18 mouse cellular contexts compared by ENCODE assay signal in genomic region chr16:64836709-64837108, GRCm38 (mm10). TPM values are rescaled to one million over a fixed set of nuclear protein-coding genes. Genes with fewer than 3 reads are reported as not detected.
DNase-seq lines count a peak whose midpoint lies in the region; ATAC-seq and TF ChIP-seq lines count a peak whose summit lies in the region.
"Had no signal": no experiment of that assay in that cellular context is flagged by ENCODE, and none has a peak within 500 bp of the region (broad histone marks: within the 10 kb centered on the region; RNA-seq: fewer than 3 reads in every experiment).

No protein-coding gene starts in this region.

- H3K9ac ChIP-seq in hindbrain, embryonic 16.5 days (ENCODE audit: low read depth, low read length), result no peak overlapping the region
- H3K9ac ChIP-seq: embryonic facial prominence, embryonic 13.5 days; forebrain, embryonic 13.5 days; forebrain, postnatal 0 days; heart, embryonic 12.5 days; hindbrain, embryonic 14.5 days had no signal

- no peaks in the 10 kb centered on the region for H3K27me3 ChIP-seq in hindbrain, embryonic 16.5 days (replicated peaks; ENCODE audit: control insufficient read depth, insufficient read depth, low read length)
- H3K27me3 ChIP-seq: embryonic facial prominence, embryonic 13.5 days; forebrain, embryonic 13.5 days; heart, embryonic 12.5 days had no signal

- peak; percentile 11 for ATAC-seq in CD4-positive, CD25-positive, alpha-beta regulatory T cell, adult 4 months
- 0 out of 2 replicates have a peak, but pooled peaks have one; percentile 46 for ATAC-seq in erythroid progenitor cell, adult 5-6 weeks (replicated peaks; ENCODE audit: low FRiP score, poor library complexity, severe bottlenecking)
- ATAC-seq in hindbrain, embryonic 16.5 days, result no peak
- ATAC-seq: forebrain, embryonic 13.5 days; forebrain, postnatal 0 days; intestine, postnatal 0 days had no signal

- H3K9me3 ChIP-seq in hindbrain, embryonic 16.5 days (ENCODE audit: control insufficient read depth, low read length), result no peaks in the 10 kb centered on the region
- H3K9me3 ChIP-seq: embryonic facial prominence, embryonic 13.5 days; forebrain, embryonic 13.5 days; heart, embryonic 12.5 days; hindbrain, embryonic 10.5 days had no signal

- peak overlapping the region; percentile 63; the same call in 1 of the 2 replicates for H3K27ac ChIP-seq in gastrocnemius, adult 2 months
- H3K27ac ChIP-seq in hindbrain, embryonic 16.5 days (ENCODE audit: low read depth, low read length), result no peak overlapping the region
- H3K27ac ChIP-seq: embryonic facial prominence, embryonic 13.5 days; forebrain, embryonic 13.5 days; hindbrain, embryonic 10.5 days; hindbrain, embryonic 14.5 days had no signal

- H3K4me3 ChIP-seq in gastrocnemius, adult 2 months, result no peak overlapping the region
- no peak overlapping the region for H3K4me3 ChIP-seq in hindbrain, embryonic 16.5 days (ENCODE audit: low read length)
- H3K4me3 ChIP-seq: embryonic facial prominence, embryonic 13.5 days; forebrain, embryonic 13.5 days; heart, embryonic 12.5 days; hindbrain, embryonic 10.5 days had no signal

- H3K36me3 ChIP-seq in hindbrain, embryonic 16.5 days (ENCODE audit: control insufficient read depth, insufficient read depth, low read length), result no peaks in the 10 kb centered on the region
- H3K36me3 ChIP-seq: embryonic facial prominence, embryonic 13.5 days; heart, embryonic 12.5 days; hindbrain, embryonic 10.5 days had no signal

- DNase-seq in gastrocnemius, adult 2 months, result no peak
- DNase-seq in gastrocnemius, postnatal 14 days, result no peak
- no peak for DNase-seq in liver
- DNase-seq: adrenal gland, postnatal 25 days; cerebellum, adult 11 months; cerebellum, adult 9-10 months; cerebellum, postnatal 36 days; forebrain, postnatal 0 days; gastrocnemius, postnatal 10 days had no signal

- TF ChIP-seq CTCF in gastrocnemius, adult 2 months (IDR thresholded peaks at IDR 0.05), result no peak

- intact Hi-C loops in gastrocnemius, adult 2 months (cut with DNase I), result no loop called here
- intact Hi-C loops in gastrocnemius, postnatal 14 days (cut with DNase I; ENCODE audit: low total_unique reads), result no loop called here

- WGBS in hindbrain, embryonic 16.5 days, result 94% methylated on average over 2 of the region's 2 CpGs

- no peaks in the 10 kb centered on the region for H3K4me1 ChIP-seq in hindbrain, embryonic 16.5 days (ENCODE audit: control insufficient read depth, insufficient read depth, low read depth, low read length)
- H3K4me1 ChIP-seq: embryonic facial prominence, embryonic 13.5 days; forebrain, embryonic 13.5 days; hindbrain, embryonic 10.5 days had no signal

- H3K4me2 ChIP-seq in hindbrain, embryonic 16.5 days (ENCODE audit: low read length), result no peak overlapping the region
- H3K4me2 ChIP-seq: embryonic facial prominence, embryonic 13.5 days; forebrain, embryonic 13.5 days; heart, embryonic 12.5 days; hindbrain, embryonic 14.5 days had no signal

RNA-seq across cellular contexts. Expression of gene Zfp654, which starts 14.7 kb away (rescaled TPM):
- 10 to 100 TPM; 10.5 to 11.4 TPM for total RNA-seq in gastrocnemius, adult 2 months (2021)
- total RNA-seq in gastrocnemius, postnatal 14 days (2021), result 1 to 10 TPM; 6.9 to 7.3 TPM
- 10 to 100 TPM in 1 of 2 experiments, 1 to 10 TPM in 1; 6.1 to 10.7 TPM for polyA plus RNA-seq in CD4-positive, CD25-positive, alpha-beta regulatory T cell, adult 4 months (2017; shearing (Covaris generic))
- total RNA-seq in erythroid progenitor cell, adult 5-6 weeks (2015; ENCODE audit: low replicate concordance), result 15.1 and 17.3 TPM in 2 replicates
- total RNA-seq in erythroid progenitor cell, adult 5-6 weeks (2017; ENCODE audit: low replicate concordance), result 13.2 and 13.6 TPM in 2 replicates
- 4.3 and 5.0 TPM in 2 replicates for polyA plus RNA-seq in hindbrain, embryonic 16.5 days (2015; fragmentation: Nextera tagmentation; extraction: Ambion mirVana)

RNA-seq across cellular contexts. Expression of gene Cggbp1, which starts 15.1 kb away (rescaled TPM):
- total RNA-seq in gastrocnemius, adult 2 months (2021), result 10 to 100 TPM; 18.2 to 26.7 TPM
- total RNA-seq in gastrocnemius, postnatal 14 days (2021), result 10 to 100 TPM; 30.9 to 31.5 TPM
- polyA plus RNA-seq in CD4-positive, CD25-positive, alpha-beta regulatory T cell, adult 4 months (2017; shearing (Covaris generic)), result 10 to 100 TPM; 24.4 to 41.1 TPM
- total RNA-seq in erythroid progenitor cell, adult 5-6 weeks (2015; ENCODE audit: low replicate concordance), result 51.5 and 76.7 TPM in 2 replicates
- total RNA-seq in erythroid progenitor cell, adult 5-6 weeks (2017; ENCODE audit: low replicate concordance), result 54.6 and 57.1 TPM in 2 replicates
- 59.4 and 68.2 TPM in 2 replicates for polyA plus RNA-seq in hindbrain, embryonic 16.5 days (2015; fragmentation: Nextera tagmentation; extraction: Ambion mirVana)
